Mouse (Mus musculus) layer of hippocampus, adult 2 months (tissue): ENCODE measurements at regions not wholly inside any gene's neighbourhood (a gene's known extent, or its start where the extent isn't known, plus 50 kb on each side); places are given as distances from the start of the nearest gene placed in this dataset.

Source experiments
- DNase-seq, 2 experiments: peaks; one replicate each; pipeline ENCODE4 v3.0.0; 2022; ENCODE audit warnings: low spot score in 2 of 2
- H3K27ac ChIP-seq: fragments of 200-600 bp; 2 replicates; pipeline ENCODE4 v1.8.1; 2022
- H3K4me3 ChIP-seq: fragments of 200-600 bp; 2 replicates; pipeline ENCODE4 v1.8.1; 2022; ENCODE audit warnings: mild to moderate bottlenecking
- CTCF ChIP-seq: fragments of 200-600 bp; conservative IDR thresholded peaks from 2 replicates; pipeline ENCODE4 v1.8.1; 2022; ENCODE audit warnings: antibody characterized with exemption, mild to moderate bottlenecking, moderate library complexity

DNA sequence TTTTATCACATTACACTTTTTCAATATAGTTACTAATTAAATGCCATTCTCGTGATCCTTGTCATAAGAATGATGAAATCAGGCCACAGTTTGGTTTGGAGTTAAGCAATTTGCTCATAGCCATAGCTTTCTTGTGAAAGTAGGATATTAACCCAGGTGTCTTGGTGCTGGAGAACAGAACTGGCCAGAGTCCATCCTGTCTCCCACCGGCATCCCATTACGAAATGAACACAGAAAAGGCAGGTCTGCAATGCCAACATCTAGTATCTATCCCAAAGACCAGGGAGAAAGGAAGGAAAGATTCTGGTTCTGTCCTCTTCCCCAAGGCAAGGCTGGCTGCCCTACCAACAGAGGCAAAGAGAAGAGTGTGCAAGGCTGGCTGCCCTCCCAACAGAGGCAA lies 61.6 kb upstream of the Avpr1a start:
- Histone ChIP-seq H3K4me3 (no peak overlapping the region), H3K27ac (no peak overlapping the region)
- no peak for TF ChIP-seq CTCF
- no peak for DNase-seq

DNA sequence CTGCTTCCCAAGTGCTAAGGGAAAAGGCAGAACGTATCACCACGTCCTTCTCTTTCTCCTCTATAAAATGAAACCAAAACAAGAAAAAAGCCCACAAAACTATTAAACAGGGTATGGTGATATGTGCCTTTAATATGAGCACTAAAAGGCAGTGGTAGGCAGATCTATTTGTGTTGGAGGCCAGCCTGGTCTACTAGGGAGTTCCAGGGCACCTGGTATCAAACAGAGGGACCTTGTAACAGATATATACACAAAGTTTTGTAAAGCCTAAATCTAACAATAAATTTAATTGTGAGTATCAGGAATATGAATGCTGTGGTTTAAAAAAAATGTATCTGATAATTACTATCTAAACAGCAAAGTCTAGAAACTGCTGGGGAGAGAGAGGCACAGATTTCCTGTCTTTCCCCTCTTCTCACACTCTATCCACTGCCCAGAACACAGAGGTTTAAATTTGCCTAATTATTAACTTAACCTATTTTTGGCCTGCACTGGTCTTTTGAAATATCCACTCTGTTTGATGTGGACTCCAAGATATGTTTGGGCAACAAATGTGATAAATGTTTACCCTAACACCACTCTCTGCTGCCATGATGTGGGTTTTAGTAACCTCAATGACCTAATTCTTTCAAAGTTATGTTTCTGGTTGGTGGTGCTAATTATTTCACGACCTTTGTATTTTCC lies 68.5 kb upstream of the Avpr1a start:
- no peak overlapping the region for H3K27ac ChIP-seq
- DNase-seq: no peak
- no peak overlapping the region for H3K4me3 ChIP-seq
- TF ChIP-seq CTCF: no peak

DNA sequence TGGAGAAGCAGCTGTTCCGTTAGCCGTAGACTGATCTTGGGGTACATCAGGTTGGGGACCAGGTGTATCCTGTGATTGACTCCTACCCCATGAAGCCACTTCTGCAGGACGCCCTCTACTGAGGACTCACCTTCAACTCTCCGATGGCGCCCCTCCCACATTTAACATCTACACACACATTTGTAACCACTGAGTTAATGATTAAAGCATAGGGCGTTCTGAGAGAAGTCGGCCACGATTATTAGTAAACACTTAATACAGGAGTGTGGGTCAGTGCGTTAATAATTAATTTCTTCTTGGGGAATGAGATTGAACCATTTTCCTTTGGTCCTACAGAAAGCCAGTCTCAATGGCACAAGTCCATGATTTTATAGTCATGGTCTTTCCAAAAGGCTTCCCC lies 105.0 kb upstream of the Avpr1a start:
- TF ChIP-seq CTCF: no peak
- DNase-seq: no peak
- Histone ChIP-seq H3K4me3 (no peak overlapping the region), H3K27ac (no peak overlapping the region)

DNA sequence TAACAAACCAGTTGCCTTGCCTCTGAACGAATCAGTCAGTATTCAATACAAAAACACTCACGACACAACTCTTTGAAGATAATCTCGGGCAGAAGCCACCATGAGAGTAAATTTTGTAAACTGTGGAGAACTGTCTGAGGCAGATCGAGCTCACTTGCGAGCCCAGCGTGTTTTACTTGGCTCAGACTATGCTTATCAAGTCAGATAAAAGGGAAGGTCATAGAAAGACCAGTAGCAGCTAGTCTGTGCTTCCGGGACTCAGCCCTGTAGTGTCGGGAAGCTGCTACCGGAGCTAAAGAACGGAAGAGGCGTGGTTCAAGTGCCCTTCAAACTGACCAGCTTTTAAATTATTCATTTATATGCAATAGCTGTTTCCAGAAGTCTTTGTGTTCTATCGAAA lies 105.9 kb upstream of the Avpr1a start:
- no peak overlapping the region for H3K27ac ChIP-seq
- DNase-seq: no peak
- no peak overlapping the region for H3K4me3 ChIP-seq
- TF ChIP-seq CTCF: no peak

DNA sequence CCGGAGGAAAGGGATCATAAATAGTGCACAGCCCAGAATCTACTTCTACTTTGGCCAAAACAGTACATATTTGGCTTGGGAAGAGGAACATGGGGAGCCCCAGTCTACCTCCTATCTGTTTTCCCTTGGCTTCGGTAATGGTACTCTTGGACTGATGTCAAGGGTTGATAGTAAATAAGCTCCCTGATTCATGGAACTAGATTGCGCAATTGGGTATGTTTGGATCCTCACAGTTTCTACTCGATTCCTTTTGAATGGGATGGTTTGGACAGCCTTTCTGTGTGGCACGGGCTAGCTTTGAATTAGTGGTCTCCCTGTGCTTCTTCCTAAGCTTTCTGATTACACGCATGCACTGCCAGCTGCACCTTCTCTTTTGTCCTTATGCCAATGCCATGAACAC lies 121.4 kb upstream of the Avpr1a start:
- Histone ChIP-seq H3K27ac (no peak overlapping the region), H3K4me3 (no peak overlapping the region)
- TF ChIP-seq CTCF: no peak
- no peak for DNase-seq

DNA sequence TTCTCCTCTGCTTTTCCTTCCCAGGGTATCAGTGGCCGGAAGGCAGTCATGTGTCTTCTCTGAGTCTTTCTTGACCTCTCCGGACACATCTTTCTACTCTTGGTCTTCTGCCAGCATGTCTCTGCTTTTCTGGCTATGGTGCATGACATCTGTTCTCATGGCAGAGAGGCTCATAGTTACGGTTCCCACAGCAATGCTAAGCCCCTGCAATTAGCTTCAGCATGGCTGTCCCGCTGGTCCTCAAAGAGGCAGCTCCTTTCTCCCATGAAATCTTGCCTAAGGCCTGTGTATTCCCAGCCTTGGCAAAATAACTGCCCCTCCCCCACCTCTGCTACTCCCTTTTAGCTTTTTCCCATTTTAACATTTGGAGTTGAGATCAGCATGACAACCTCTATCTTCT lies 129.4 kb upstream of the Avpr1a start:
- no peak for DNase-seq
- no peak for TF ChIP-seq CTCF
- no peak overlapping the region for H3K27ac ChIP-seq
- H3K4me3 ChIP-seq: no peak overlapping the region

DNA sequence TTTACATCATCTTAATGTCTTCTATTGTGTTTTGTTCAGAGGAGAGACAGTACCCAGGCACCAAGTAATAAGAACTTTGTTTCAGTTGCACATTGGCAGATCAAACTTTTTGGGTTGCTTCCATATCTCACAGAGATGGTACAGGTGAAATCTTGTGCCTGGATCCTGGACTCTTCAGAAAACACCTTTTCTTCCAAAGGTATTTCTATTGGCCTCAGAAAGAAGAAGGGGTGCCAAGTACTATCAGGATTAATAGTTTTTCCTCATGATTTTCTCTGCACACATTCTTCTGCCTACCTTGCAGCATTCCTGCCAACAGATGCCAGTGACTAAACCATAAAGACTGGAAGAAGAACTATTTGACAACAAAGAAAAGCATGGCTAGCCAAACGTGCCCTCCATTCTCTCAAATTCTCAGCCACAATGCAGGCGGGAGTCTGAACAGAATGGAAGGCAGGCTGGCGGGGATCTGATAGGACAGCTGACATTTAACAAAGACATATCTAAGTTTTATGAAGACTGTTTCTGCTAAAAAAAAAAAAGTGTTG lies 137.6 kb upstream of the Avpr1a start:
- no peak for TF ChIP-seq CTCF
- Histone ChIP-seq H3K4me3 (no peak overlapping the region), H3K27ac (no peak overlapping the region)
- DNase-seq: no peak

GRCm38 (mm10) chr10:122308691-122309090 lies 139.6 kb upstream of the Avpr1a start:
- DNase-seq: no peak
- Histone ChIP-seq H3K27ac (no peak overlapping the region), H3K4me3 (no peak overlapping the region)
- TF ChIP-seq CTCF: no peak

- no peak overlapping the region for H3K4me3 ChIP-seq
- no peak for DNase-seq
- no peak overlapping the region for H3K27ac ChIP-seq
- TF ChIP-seq CTCF: no peak
These were observed 146.0 kb upstream of the Avpr1a start for GRCm38 (mm10) chr10:122302259-122302658.

DNA sequence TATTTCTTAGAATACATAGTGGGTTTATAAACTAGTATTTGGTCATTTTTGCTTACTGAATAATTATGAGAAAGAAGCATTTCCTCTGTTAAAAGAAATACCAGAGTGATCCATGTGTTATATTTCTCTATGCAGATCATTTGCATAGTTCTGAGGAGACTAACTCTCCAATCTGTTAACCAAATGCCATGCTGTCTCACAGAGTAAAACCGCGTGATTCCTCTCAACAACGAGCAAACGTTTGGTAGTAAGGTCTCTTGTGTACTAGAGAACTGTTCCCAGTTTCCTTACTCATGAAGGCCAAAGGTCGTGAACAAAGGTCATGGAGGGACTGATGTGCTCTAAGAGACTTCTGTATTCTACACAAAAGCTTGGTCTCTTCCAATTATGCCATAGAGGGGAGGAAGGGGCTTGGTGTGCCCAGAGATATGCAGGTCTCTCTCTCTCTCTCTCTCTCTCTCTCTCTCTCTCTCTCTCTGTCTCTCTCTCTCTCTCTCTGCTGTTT lies 152.3 kb upstream of the Avpr1a start:
- TF ChIP-seq CTCF: no peak
- Histone ChIP-seq H3K4me3 (no peak overlapping the region), H3K27ac (no peak overlapping the region)
- DNase-seq: peak in 1 of 2 experiments; percentile 15

- Histone ChIP-seq H3K27ac (no peak overlapping the region), H3K4me3 (no peak overlapping the region)
- no peak for TF ChIP-seq CTCF
- DNase-seq: no peak
These were observed 156.7 kb upstream of the Avpr1a start for GRCm38 (mm10) chr10:122291611-122292010.

GRCm38 (mm10) chr10:122291091-122291490 lies 157.2 kb upstream of the Avpr1a start:
- DNase-seq: no peak

GRCm38 (mm10) chr10:122274885-122275284 lies 173.4 kb upstream of the Avpr1a start:
- no peak for TF ChIP-seq CTCF
- Histone ChIP-seq H3K4me3 (no peak overlapping the region), H3K27ac (no peak overlapping the region)
- no peak for DNase-seq

More at GRCm38 (mm10) chr10:122291091-122291490, 157.2 kb upstream of the Avpr1a start:
- Histone ChIP-seq H3K27ac (no peak overlapping the region), H3K4me3 (no peak overlapping the region)
- no peak for TF ChIP-seq CTCF

DNA sequence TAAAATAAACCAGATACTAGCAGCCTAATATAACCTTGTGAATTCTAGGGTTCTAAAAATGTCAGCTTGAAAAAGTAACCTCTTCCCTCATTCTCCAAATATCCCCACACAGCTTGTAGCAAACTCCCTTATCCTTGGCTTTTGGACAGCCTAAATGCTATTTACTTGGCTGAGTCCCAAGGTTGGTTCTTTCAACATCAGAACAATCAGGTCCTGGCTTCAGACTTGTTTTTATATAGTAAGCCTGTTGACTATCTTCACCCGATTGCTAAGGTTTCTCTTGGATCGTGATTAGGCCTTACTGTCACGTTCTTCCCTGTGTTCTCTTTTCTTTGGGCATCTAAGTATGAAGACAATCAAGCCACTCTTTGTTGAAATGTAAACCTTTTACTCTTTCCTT lies 174.1 kb upstream of the Avpr1a start:
- H3K4me3 ChIP-seq: no peak overlapping the region
- H3K27ac ChIP-seq: no peak overlapping the region
- no peak for TF ChIP-seq CTCF
- no peak for DNase-seq
